Mouse (Mus musculus): Measurements from ENCODE around the gene Gsta2. TPM values are rescaled to one million over a fixed set of nuclear protein-coding genes. Genes with fewer than 3 reads are reported as not detected.
"Not testable (repeated sequence)": the region's sequence is repeated elsewhere in the genome, so short reads cannot be mapped to it uniquely, and the experiment has no call there.

Gene Gsta2
- polyA plus RNA-seq, 1 experiment, result not detected

DNA sequence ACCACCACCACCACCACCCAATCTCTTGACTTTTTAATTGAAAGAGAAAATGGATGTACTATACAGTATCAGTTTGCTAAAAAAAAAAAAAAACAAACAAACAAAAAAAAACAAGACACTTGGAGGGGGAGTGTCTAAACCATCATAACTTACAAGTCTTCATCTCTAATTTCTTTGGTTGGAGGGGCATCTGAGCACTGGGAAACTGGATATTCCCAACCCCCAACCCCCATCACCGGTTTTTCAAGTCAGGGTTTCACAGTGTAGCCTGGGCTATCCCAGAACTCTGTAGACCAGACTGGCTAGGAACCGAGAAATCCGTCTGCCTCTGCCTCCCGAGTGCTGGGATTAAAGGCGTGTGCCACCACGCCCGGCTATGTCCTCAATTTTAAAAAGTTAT lies 14.2 kb upstream of the Gsta2 start:
- H3K4me3 ChIP-seq (replicated peaks), result no peak overlapping the region
- no peaks in the 10 kb centered on the region; the same call in 1 of the 2 replicates for H3K4me1 ChIP-seq (ENCODE audit: control insufficient read depth)
- no peaks in the 10 kb centered on the region for H3K36me3 ChIP-seq (ENCODE audit: control insufficient read depth)
- H3K27me3 ChIP-seq (ENCODE audit: control insufficient read depth), result no peaks in the 10 kb centered on the region
- H3K9me3 ChIP-seq (ENCODE audit: control insufficient read depth, low read length), result no peaks in the 10 kb centered on the region
- no peak for TF ChIP-seq GATA1 (IDR thresholded peaks at IDR 0.05; ENCODE audit: low read length)
- TF ChIP-seq TAL1 (IDR thresholded peaks at IDR 0.05; ENCODE audit: low read length), result no peak

DNA sequence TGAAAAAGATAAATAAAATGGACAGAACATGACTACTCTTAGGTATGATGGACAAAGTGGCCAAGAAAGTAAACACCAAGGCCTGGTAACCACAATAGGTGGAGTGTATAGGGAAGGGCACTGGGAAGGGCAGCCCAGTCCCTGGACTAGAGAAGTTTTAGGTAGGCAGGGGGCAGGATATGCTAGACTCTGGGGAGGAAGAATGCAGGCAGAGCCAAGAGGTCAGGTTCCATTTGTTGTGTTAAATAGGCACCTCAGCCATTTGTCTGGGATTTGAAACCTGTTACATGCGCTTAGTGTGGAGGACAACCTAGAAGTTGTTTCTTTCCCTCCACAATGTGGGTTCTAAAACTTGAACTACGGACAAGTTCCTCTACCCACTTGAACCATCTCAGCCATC lies 13.8 kb upstream of the Gsta2 start:
- Histone ChIP-seq H3K27me3 (ENCODE audit: control insufficient read depth) (no peaks in the 10 kb centered on the region), H3K9me3 (ENCODE audit: control insufficient read depth, low read length) (no peaks in the 10 kb centered on the region), H3K36me3 (ENCODE audit: control insufficient read depth) (no peaks in the 10 kb centered on the region), H3K4me1 (ENCODE audit: control insufficient read depth) (no peaks in the 10 kb centered on the region; the same call in 1 of the 2 replicates), H3K4me3 (replicated peaks) (no peak overlapping the region)
- TF ChIP-seq GATA1 (IDR thresholded peaks at IDR 0.05; ENCODE audit: low read length), result no peak
- no peak for TF ChIP-seq TAL1 (IDR thresholded peaks at IDR 0.05; ENCODE audit: low read length)

DNA sequence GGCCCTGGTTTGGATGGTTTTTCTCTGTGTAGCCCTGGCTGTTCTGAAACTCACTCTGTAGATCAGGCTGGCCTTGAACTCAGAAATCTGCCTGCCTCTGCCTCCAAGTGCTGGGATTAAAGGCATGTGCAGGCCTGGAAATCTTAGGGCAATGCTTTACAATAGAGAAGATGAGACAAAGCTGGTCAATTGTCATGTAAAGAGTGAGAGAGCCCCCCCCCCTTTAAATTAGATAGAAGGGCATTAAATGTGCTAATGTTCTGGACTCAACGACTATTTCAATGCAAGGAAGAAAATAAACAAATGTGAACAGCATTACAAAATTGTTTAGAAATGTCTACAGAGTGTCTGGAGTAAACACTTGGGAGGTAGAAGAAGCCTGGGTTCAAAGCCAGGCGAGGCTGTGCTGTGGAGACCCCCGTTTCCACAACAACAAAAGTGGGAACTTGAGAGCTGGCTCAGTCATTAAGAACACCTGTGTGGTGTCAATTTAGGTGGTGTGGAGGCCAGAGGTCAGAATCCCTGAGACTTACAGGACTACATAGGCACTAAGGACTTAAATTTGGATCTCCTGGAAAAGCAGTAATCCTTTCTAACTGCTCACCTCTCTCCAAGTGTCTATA lies 13.2 kb upstream of the Gsta2 start:
- TF ChIP-seq GATA1 (IDR thresholded peaks at IDR 0.05; ENCODE audit: low read length) (no peak), TAL1 (IDR thresholded peaks at IDR 0.05; ENCODE audit: low read length) (no peak)
- H3K4me1 ChIP-seq (ENCODE audit: control insufficient read depth), result no peaks in the 10 kb centered on the region; the same call in 1 of the 2 replicates
- H3K27me3 ChIP-seq (ENCODE audit: control insufficient read depth), result no peaks in the 10 kb centered on the region
- H3K4me3 ChIP-seq (replicated peaks), result no peak overlapping the region
- no peaks in the 10 kb centered on the region for H3K9me3 ChIP-seq (ENCODE audit: control insufficient read depth, low read length)
- H3K36me3 ChIP-seq (ENCODE audit: control insufficient read depth), result no peaks in the 10 kb centered on the region

DNA sequence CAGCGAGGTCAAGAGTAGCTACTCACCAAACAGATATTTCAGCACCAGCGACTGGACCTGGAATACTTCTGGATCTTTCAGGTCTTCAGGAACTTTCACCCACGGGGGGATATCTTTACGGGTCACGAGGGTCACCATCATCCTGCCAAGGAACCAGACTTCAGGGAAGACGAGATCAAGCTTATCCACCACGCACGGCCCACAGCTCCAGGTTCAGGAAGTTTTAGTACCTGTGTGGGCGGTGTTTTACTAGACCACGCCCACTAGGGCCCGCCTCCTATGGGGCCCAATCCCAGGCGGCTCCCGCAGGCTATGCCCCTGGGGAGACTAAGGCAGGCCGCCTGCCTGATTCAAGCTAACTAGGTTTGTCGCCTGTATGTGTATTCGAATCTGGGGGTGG lies 12.4 kb upstream of the Gsta2 start, which contains the start of gene Dppa5a:
Gene Dppa5a (minus strand): TSS at position 219 of the 400 bp plus-strand sequence.
- not testable (repeated sequence) for H3K4me3 ChIP-seq (replicated peaks); H3K36me3 ChIP-seq (ENCODE audit: control insufficient read depth); H3K4me1 ChIP-seq (ENCODE audit: control insufficient read depth); H3K27me3 ChIP-seq (ENCODE audit: control insufficient read depth); H3K9me3 ChIP-seq (ENCODE audit: control insufficient read depth, low read length)

DNA sequence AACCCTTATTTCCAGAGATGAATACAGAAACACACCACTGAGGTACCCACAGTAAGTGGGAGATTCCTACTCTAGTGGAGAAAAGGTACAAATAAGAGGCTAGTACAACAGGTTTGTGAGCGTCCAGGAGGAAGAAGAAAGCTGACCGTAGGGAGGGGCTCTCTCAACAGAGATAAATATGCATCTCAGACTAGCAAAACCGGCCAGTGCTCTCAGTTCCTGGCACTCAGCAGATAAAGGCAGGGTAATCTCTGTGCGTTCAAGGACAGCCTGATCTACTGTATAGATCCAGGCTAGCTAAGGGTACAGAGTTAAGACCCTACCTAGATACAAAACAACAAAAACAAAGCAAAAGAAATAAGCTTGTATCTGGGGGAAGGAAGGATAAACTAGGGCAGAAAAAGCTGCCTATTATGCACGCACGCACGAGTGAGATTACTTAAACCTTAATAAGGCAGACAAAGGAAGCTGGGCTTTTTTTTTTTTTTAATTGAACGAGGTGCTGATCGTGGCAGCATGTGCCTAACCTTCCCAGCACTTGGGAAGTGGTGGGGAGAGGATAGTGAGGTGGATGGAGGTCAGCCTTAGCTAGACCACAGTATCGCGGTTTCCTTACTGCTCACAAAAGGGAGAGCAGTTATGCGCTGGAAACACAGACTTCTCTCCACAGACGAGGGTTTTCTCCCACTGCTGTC lies 10.4 kb upstream of the Gsta2 start:
- Histone ChIP-seq H3K9me3 (ENCODE audit: control insufficient read depth, low read length) (no peaks in the 10 kb centered on the region), H3K4me3 (replicated peaks) (no peak overlapping the region), H3K27me3 (ENCODE audit: control insufficient read depth) (no peaks in the 10 kb centered on the region), H3K36me3 (ENCODE audit: control insufficient read depth) (no peaks in the 10 kb centered on the region), H3K4me1 (ENCODE audit: control insufficient read depth) (no peaks in the 10 kb centered on the region; the same call in 1 of the 2 replicates)
- TF ChIP-seq TAL1 (IDR thresholded peaks at IDR 0.05; ENCODE audit: low read length), result no peak
- TF ChIP-seq GATA1 (IDR thresholded peaks at IDR 0.05; ENCODE audit: low read length), result no peak

DNA sequence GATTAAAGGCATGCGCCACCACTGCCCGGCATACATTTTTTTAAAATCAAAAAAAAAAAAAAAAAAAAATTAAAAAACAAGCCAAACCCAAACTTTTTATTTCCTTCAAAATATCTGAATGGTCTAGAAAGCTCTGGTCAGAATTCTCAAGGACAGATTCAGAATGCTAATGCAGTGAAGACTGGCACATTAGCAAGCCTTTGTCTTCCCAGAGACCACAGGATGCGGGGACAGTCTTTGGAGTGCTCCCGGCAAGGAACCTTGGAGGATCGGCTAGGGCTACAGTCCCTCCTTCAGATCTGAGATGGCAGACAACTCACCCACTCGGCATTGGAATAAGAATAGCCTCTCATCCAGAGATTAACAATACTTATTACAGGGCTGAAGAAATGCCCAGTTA lies 9.1 kb upstream of the Gsta2 start:
- Histone ChIP-seq H3K36me3 (ENCODE audit: control insufficient read depth) (no peaks in the 10 kb centered on the region), H3K4me1 (ENCODE audit: control insufficient read depth) (no peaks in the 10 kb centered on the region; the same call in 1 of the 2 replicates), H3K27me3 (ENCODE audit: control insufficient read depth) (no peaks in the 10 kb centered on the region), H3K9me3 (ENCODE audit: control insufficient read depth, low read length) (no peaks in the 10 kb centered on the region), H3K4me3 (replicated peaks) (no peak overlapping the region)
- TF ChIP-seq TAL1 (IDR thresholded peaks at IDR 0.05; ENCODE audit: low read length) (no peak), GATA1 (IDR thresholded peaks at IDR 0.05; ENCODE audit: low read length) (no peak)

DNA sequence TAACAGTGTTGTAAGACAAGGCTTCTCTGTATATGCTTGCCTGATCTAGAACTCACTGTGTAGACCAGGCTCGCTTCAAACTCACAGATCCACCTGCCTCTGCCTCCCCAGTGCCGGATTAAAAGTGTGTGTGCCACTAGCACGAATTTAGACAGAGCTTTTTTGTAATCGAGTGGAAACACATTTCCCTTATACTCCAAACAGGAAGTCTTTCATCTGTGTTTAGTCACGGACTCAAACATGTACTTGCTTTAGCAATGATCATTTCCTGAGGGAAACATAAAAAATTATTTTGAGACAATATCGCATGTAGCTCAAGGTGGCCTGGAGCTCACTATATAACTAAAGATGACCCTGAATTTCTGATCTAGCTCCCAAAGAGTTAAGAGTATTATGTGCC lies 7.8 kb upstream of the Gsta2 start:
- no peaks in the 10 kb centered on the region for H3K9me3 ChIP-seq (ENCODE audit: control insufficient read depth, low read length)
- no peak overlapping the region for H3K4me3 ChIP-seq (replicated peaks)
- no peak for TF ChIP-seq GATA1 (IDR thresholded peaks at IDR 0.05; ENCODE audit: low read length)
- TF ChIP-seq TAL1 (IDR thresholded peaks at IDR 0.05; ENCODE audit: low read length), result no peak
- H3K36me3 ChIP-seq (ENCODE audit: control insufficient read depth), result no peaks in the 10 kb centered on the region
- no peaks in the 10 kb centered on the region for H3K27me3 ChIP-seq (ENCODE audit: control insufficient read depth)
- H3K4me1 ChIP-seq (ENCODE audit: control insufficient read depth), result no peaks in the 10 kb centered on the region; the same call in 1 of the 2 replicates

DNA sequence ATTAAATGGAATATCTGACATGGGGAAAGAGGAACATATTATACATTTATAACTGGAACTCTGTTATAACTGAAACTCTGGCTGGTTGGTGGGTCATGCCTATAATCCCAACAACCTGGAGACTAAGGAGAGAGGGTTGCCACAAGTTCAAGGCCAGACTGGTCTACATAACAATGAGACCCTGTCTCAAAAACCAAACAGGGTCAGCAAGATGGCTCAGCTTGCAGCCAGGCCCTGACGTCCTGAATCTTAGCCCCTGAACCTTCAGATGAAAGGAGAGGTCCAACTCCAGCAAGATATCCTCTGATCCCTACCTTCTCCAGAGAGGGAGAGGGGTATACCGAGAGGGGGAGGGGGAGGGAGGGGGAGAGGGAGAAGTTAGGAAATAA lies 4.9 kb upstream of the Gsta2 start:
- Histone ChIP-seq H3K27me3 (ENCODE audit: control insufficient read depth) (no peaks in the 10 kb centered on the region), H3K4me3 (replicated peaks) (no peak overlapping the region), H3K9me3 (ENCODE audit: control insufficient read depth, low read length) (no peaks in the 10 kb centered on the region), H3K36me3 (ENCODE audit: control insufficient read depth) (no peaks in the 10 kb centered on the region), H3K4me1 (ENCODE audit: control insufficient read depth) (no peaks in the 10 kb centered on the region)
- TF ChIP-seq TAL1 (IDR thresholded peaks at IDR 0.05; ENCODE audit: low read length) (no peak), GATA1 (IDR thresholded peaks at IDR 0.05; ENCODE audit: low read length) (no peak)

DNA sequence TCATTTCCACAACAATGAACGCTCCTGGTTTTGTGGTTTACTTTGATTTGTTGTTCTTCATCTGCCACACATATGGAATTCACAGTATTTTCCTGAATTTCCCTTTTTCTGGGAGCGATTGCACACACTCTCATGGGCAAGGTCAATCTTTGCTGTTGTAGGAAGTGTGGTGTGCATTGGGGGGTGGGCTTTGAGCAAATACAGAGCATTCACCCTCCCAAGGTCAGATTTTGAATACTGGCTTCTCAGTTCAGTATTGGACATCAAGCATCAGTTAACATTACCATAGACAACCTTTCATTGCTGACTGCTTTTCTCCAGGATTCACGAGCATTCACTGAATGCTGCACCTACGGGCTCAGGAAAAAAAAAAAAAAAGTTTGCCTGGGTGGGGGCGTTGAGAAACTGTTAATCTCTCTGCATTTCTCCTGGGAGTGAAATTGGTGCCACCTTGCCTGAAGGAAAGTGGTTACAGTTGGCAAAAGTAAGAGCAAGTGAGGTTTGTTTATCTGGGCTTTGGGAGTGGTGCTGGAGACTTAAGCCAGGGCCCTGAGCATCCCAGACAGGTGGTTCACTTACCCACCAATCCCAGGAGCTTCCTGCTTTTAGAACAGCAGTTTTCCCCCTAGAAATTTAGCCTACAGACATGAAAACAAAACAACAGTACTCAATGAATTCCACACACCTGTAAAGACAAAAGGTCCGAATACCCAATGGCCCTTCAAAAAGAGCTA lies 4.3 kb upstream of the Gsta2 start:
- TF ChIP-seq TAL1 (IDR thresholded peaks at IDR 0.05; ENCODE audit: low read length) (no peak), GATA1 (IDR thresholded peaks at IDR 0.05; ENCODE audit: low read length) (no peak)

More for the DNA sequence above, 4.3 kb upstream of the Gsta2 start:
- no peak overlapping the region for H3K4me3 ChIP-seq (replicated peaks)
- H3K27me3 ChIP-seq (ENCODE audit: control insufficient read depth), result no peaks in the 10 kb centered on the region
- no peaks in the 10 kb centered on the region for H3K4me1 ChIP-seq (ENCODE audit: control insufficient read depth)
- H3K36me3 ChIP-seq (ENCODE audit: control insufficient read depth), result no peaks in the 10 kb centered on the region
- H3K9me3 ChIP-seq (ENCODE audit: control insufficient read depth, low read length), result no peaks in the 10 kb centered on the region

Data from erythroblast, embryonic 14.5 days (primary cell).